Mouse (Mus musculus): ENCODE measurements around the gene St5. TPM values are rescaled to one million over a fixed set of nuclear protein-coding genes. Genes with fewer than 3 reads are reported as not detected.

St5 gene
- polyA plus RNA-seq, 1 experiment from 2014 or later = 21.7 TPM

Small RNA genes lying within 50 kb of the gene (microRNA-seq; reads per million reads assigned to microRNA genes)
- gene Gm47284 = not detected

Other genes with a start within 250 kb of the St5 start
- 0.40 and 0.46 TPM in 2 replicates for gene Trim66, start 195.5 kb downstream of the St5 start, polyA plus RNA-seq (2015; fragmentation: Nextera tagmentation; extraction: Ambion mirVana)
- gene Rpl27a, start 184.5 kb downstream of the St5 start, polyA plus RNA-seq (2015; fragmentation: Nextera tagmentation; extraction: Ambion mirVana) = 85.2 TPM in 2 replicates
- gene Akip1, start 85 bp upstream of the St5 start, polyA plus RNA-seq (2015; fragmentation: Nextera tagmentation; extraction: Ambion mirVana) = 12.7 and 13.9 TPM in 2 replicates
- gene BC051019, start 20.2 kb upstream of the St5 start, polyA plus RNA-seq (2015; fragmentation: Nextera tagmentation; extraction: Ambion mirVana) = not detected in 2 replicates
- 0.40 TPM in 1 of 2 replicates, not detected in the other for gene Ascl3, start 28.1 kb upstream of the St5 start, polyA plus RNA-seq (2015; fragmentation: Nextera tagmentation; extraction: Ambion mirVana)
- gene Tmem9b, start 49.3 kb upstream of the St5 start, polyA plus RNA-seq (2015; fragmentation: Nextera tagmentation; extraction: Ambion mirVana) = 86.2 and 91.1 TPM in 2 replicates
- 2.0 and 2.2 TPM in 2 replicates for gene Nrip3, start 78.4 kb upstream of the St5 start, polyA plus RNA-seq (2015; fragmentation: Nextera tagmentation; extraction: Ambion mirVana)
- 1.5 and 1.7 TPM in 2 replicates for gene Scube2, start 162.1 kb upstream of the St5 start, polyA plus RNA-seq (2015; fragmentation: Nextera tagmentation; extraction: Ambion mirVana)